Mouse (Mus musculus) urinary bladder, adult 2 months (tissue): ENCODE results near the gene Zc3h18. TPM values are rescaled to one million over a fixed set of nuclear protein-coding genes. Genes with fewer than 3 reads are reported as not detected.
A peak's percentile ranks its signal among the peaks of the same experiment; 100 is the strongest.

Experiments
- DNase-seq: peaks from one replicate; pipeline ENCODE4 v3.0.0; 2022; ENCODE audit warnings: low spot score
- polyA plus RNA-seq: library from polyadenylated mRNA; depleted of rRNA; stranded (reverse); fragments of >200 nt; gene quantifications from 2 replicates; pipeline ENCODE4 v1.2.3, GENCODE M21; 2012

Zc3h18 gene
- polyA plus RNA-seq, 1 experiment, result 26.4 TPM

DNA sequence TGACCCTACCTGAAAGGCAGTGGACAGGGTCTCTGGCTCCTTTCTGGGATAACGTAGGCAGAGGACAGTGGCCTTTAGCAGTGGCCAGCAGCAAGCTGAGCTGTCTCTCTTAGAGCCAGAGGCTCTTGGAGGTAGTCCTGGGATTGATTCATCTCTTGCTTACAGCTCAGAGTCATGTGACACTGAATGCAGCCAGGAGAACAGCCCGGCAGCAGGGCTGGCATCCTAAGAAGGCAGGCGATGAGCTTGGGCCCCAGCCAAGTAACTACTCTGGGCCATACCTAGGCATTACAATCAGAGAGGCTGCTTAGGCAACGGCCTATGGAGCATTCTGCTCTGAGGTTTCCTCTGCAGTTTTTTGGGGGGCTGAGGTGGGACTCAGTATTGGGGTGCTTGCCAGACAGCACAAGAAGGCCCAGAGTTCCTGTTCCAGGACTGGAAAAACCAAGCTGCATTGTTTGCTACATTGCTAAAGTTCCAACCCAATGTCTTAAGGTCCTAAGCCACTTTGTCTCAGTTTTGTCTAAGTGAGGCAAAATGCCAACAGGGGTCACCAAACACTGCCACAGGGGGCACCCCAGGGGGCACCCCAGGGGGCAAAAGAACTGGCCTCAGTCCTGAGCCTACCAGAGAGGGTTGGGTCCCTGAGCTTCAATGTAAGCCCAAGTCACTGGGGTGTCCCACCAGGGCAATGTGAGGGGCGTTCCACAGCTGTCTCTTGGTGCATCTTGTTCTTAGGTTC lies 28.4 kb upstream of the Zc3h18 start:
- DNase-seq, result no peak

DNA sequence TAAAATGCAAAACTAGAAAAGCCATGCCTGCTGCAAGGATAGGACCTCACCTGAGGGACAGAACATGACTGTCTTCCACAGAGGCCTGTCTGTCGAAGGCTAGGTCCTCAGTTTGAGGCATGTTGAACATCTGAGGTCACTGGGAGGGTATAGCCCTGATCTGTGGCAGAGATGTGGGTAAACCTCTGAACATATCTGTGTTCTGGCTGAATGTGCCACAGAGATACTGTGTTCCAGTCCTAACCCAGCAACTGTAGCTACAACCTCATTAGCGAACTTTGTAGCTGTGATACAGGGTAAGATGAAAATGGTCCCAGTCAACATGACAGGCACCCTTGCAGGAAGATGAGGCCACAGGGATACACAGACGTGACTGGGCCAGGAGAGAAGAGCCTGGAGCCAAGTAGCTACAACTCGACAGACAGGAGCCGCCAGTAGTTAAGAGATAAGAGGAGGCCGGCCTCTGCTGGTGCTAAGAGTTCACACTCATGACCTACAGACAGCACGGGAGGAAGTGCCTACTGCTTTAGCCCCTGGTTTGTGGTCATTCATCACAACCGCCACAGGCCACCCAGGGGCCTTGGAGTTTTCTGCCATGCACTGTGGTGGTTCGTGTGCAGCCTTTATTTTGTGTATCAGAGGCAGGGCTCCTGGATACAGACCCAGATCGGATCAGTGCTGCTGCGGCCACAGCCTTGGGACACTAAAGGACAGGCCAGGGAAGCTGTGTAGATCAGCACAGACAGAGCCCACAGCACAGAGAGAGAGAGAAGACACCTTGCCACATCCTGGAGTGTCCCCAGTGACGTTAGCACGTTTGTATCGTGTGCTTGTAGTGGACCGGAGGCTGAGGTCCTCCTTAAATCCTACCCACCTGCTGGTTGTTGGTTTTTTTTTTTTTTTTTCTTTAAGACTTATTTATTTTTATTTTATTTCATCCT lies 26.8 kb upstream of the Zc3h18 start:
- DNase-seq, result no peak

DNA sequence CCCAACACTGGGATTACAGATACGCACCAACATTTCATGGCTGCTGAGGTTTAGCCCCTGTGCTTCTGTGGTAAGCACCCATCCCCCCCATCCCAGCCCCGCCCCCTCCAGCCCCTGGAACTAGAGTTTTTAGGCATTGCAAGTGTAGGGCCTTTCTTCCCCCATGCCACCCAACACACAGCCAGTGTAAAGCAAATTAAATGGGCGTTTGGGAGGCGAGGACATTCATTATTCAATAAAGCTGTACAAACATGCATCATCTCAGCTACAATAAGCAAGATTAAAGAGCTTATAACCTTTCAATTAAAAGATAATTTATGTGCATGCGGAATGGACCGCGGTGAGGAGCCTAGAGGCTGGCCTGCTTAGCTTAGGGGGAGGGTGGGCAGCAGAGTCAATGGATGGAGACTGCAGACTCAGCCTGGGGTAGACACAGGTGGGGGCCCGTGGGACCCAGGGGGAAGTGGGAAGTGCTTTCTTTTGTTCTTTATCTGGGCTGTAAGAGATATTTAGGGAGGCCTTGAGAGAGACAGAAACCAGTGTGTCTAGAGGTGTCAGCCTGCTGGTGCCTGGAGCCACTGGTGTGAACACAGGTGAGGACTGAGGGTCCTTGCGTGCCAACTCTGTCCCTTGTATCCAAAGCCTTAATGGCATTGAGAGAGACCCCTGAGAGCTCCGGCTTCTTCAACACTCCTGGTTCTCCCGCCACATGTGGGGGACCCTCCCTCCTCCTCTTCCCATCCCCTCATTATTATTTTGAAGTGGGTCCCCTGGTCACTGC lies 25.9 kb upstream of the Zc3h18 start:
- no peak for DNase-seq

DNA sequence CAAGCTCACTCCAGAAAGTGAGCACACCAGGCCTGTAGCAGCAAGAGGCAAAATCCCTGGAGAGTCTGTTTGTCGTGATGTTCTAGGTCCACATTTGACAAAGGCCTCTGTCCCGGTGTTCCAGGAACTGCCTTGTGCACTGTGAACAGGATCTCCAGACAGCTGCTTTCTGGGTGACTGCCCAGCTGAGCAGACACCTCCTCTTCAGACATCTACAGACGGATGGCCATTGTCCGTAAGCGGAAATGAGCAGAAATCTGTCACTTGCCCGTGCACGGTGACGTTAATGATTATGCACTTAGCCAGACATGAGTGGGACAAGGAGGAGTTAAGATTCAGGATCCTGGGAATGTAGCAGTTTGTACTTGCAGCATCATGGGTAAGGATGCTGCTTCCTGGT lies 22.3 kb upstream of the Zc3h18 start:
- DNase-seq, result no peak

DNA sequence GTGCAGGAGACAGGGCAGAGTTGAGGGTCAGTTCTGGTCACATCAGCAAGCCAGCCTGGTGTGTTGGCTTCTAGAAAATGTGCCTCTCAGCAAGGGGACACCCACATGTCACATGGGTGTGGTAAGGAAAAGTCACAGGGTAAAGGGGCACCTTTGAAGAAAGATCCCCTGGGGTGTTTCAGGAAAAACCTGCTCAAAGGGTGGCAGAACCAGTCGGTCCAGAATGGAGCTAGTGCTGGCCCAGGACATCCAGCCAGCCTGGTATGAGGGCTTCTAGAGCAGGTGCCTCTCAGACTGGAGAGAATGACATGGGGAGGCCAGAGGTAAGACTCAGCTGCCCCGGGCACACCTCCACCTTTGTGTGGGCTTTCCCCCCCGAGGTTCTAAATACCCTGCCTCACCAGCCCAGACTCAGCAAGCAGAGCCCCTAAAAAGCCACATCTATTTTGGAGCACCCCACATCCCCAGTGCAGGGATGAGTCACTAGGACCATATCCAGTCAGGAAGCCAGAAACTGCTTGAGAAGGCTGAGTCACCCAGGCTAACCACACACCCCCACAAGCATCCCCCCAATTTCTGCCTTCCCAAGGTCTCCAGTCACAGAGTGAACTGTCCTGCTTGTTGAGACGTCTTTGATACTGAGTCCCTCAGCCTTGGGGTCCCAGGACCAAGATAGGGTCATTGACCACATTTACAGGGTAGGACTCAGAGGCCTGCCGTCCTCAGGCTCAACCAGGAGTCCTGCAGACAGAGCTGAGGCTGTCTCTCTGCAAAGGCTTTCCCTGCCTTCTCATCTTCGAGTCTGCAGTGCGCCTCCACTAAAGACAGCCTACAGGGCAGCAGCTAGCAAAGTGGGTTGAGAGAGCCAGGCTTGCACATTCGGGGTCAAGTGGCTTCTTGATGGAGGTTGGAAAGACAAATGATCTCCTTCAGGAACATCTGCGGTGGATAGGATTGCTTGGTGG lies 20.5 kb upstream of the Zc3h18 start:
- no peak for DNase-seq

DNA sequence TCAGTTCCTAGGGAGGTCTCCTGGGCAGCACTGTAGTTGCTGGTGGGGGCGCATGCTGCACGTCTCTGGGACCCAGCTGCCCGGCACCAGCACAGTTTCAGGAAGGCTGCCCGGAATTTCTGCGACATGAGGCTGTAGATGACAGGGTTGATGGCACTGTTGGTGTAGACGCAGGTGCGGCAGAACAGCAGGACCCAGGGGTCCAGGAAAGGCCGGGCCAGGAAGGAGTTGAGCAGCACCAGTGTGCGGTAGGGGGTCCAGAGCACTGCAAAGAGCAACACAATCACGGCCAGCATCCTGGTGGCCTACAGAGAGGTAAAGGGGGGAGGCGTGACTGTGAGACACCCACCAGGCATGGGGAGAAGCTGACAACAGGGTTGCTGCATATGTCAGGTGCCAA lies 19.2 kb upstream of the Zc3h18 start:
- no peak for DNase-seq

DNA sequence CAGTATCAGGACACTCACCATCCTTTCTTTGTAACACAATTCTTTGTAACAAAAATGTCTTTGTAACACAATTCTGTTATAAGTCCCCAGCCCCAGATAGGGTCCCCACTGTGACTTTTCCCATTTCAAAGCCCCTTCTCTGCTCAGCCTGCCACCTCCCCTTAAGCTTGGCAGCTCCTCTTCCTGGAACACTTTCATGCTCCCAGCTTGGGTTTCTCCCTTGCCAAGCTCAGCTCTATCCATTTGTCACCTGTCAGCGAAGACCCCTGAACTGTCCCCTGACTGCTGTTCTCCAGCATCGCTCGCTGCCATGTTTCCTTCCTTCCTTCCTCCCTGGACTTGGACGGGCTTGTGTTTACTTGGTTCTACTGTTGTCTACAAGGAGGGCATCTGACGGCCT lies 18.8 kb upstream of the Zc3h18 start:
- DNase-seq, result no peak

DNA sequence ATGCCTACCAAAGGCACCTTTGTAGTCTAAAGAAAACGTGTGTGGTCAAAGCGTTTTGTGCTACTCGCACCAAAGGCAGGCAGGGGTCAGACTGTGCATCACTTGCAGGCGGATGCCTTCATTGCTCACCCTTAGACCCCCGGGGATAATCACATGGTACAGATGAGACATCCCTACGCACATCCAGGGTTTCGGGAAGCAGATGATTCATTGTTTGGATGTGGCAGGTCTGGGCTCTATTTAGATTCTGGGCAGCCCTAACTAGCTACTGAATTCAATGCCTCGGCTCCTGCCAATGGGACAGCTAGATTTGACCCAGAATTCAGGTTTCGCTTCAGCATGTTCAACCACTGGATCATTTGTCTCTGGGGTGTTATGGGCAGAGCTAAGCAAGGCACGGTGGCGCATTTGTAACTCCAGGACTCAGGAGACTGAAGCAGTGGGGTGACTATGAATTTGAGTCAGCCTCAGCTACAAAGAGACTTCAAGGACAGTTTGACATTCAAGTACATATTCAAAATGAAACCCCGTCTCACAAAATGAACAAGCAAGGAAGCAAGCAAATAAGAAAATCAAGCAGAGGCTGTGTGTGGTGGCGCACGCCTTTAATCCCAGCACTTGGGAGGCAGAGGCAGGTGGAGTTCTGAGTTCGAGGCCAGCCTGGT lies 17.2 kb upstream of the Zc3h18 start:
- DNase-seq, result no peak

DNA sequence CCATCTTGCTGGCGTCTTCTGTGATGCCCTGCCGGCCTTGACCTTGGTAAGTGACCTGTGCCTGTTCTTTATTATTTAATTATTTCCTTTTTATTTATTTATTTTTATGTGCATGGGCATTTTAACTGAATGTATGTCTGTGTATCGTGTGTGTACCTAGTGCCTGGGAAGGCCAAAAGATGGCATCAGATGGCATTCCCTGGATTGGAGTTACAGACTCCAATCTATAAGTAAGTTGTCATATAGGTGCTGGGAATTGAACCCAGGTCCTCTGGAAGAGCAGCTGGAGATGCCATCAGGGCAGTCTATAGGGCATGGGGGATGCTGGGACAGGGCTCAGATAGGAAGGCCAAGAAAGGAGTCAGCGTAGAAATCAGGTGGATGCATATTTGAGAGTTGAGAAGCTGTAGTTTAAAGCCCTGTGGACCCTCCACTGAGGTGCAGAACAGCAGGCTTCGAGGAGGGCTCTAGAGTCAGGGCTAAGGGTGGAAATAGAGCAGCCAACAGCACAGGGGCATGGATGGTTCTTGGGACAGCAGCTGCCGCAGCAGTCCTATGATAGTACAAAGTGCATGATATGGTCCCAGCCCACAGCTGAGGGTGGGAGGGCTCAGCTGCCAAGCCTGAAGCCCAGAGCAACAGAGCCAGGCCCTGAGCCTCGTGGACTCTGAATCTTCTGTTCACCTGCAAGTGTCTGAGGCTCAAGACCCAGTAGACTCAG lies 15.6 kb upstream of the Zc3h18 start, which contains the start of gene Trhr2:
Gene Trhr2, minus strand, starts transcription at position 51 of the 721 bp plus-strand sequence.
- no peak for DNase-seq

DNA sequence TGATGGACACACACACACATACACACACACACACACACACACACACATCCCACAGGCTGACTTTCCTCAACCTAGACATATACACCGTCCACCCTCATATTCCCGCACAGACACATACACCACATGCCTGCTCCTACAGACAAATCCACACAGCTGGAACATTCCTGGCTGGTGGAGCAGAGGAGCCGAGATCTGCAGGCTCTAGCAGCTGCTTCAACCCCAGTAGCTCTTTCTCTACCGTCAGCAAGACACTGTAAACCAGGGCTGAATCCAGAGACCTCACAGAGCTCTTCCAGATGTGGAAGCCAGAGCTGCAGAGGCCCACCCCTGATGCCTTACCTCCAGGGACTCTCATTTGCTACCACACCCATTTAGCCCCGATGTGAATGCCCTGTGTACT lies 14.1 kb upstream of the Zc3h18 start:
- no peak for DNase-seq

DNA sequence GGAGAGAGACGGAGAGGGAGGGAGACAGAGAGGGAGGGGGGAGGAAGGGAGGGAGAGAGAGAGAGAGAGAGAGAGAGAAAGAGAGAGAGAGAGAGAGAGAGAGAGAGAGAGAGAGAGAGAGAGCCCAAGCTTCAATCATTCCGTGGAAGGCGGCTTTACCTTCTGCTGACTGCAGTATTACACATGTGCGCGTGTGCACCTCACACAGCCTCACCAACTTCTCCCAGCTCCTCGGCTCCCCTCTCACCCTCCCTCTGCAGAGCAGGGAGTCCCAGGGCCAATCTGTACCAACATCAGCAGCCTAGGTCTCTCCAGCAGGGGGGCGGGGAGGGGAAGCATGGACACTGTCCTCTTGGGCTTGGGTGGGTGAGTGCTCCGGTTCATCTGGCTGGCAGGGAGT lies 13.4 kb upstream of the Zc3h18 start:
- no peak for DNase-seq

DNA sequence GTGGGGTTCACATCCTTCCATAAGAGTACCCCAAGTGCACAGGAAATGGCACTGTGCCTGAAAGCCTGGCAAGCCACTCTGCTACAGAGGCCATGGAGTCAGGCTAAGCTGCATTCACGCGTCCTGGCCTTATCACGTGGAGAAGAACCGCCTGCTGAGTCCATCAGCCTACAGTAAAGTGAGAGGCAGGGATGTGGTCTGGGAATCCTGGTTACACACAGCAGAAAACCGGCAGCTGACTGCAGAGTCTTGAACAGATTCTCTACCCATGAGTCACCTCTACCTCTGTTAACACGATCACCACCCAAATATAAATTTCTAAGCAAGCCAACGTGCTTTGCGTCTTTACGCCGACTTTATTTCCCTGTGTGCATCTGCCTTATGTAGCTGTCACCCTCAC lies 7.9 kb upstream of the Zc3h18 start:
- no peak for DNase-seq

DNA sequence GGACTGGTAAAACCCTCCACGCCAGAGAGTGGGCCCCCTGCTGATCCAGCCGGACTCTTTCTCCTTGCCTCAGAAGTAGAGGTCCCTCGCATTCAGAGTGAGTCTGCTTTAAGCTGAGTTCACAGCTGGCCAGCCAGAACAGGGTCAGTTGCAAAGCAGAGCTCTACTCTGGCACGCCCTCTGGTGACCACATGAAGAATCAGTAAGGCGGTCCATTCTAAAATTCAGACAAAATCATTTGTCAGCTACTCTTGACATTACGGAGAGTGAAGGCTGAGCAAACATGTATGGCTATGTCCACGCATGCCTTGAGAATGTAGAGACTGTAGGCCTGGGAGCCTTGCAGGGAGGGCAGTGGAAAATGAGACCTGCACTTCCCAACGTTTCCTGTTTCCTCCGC lies 6.7 kb upstream of the Zc3h18 start:
- DNase-seq, result peak; percentile 55

DNA sequence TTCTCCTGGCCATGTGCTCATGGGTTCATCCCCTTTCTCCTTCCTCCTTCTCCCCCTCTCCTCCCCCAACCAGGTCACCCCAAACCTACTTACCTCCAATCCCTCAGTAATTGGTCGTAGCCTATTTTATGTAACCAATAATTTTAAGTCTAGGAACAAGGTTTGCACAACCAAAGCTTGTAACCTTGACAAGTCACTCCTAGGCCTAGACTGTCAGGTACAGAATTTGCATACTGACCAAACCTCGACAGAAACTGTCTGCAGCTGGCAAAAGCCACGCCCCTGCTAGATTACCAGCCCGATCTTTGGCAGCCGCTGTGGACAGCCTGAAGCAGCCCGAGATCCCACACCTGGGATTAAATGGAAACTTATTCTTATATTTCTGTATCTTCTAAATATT lies 4.7 kb upstream of the Zc3h18 start:
- no peak for DNase-seq

DNA sequence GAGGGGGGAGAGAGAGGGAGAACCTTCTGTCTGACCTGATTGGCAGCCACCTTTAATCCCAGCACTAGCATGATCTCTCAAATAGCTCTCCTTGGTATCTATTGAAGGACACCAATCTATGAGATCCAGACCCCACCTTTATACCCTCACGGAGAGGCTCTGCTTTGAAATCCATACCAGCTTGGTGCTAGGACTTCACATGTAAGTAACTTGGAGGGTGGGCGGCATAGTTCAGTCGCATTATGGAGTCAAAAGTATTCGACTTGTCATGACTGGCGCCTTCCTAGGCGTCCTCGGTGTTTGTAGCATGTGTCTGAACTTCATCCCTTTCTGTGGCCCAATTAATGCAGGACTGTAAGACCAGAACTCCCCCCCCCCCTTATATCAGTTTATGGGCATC lies 1.1 kb upstream of the Zc3h18 start:
- no peak for DNase-seq

DNA sequence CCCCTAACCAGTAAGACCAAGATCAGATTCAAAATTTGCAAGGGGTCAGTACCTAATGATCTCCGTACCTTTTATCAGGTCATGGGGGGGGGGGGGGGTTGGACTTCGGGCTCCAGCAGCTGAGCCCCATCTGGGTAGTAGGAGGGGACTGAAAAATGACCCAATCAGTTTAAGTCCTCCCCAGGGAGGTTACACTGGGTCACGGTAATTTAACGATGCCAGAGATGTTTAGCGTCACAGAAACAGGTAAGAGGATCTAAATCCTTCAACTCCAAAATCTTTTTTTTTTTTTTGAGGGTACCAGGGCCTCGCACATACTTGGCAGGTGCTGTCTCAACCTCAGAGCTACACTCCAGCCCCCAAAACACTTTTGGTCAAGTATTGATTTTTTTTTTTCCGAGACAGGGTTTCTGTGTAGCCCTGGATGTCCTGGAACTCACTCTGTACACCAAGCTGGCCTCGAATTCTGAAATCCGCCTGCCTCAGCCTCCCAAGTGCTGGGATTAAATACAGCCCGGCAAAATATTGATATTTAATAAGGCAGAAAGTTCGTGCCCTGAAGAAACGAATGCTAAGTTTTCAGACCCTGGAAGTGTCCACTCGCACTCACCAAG lies 551 bp upstream of the Zc3h18 start:
- DNase-seq, result no peak

DNA sequence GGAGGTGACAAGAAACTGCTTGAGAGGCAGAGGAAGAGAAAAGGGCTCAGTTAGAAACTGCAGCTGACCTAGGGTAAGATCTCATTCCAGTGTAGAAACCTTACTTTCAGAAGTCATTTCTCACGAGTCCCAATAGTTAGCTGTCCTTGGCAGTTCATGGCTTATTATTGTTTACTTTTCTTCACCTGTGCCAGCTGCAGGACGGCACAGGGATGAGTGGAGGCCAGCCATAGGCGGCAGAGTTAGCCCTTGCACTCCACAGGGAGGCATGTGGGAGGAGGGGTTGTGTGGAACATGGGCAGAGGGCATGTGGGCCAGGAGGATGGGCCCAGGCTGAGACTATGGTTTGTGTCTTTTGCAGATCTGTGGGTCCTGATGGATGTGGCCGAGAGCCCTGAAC lies 6.6 kb downstream of the Zc3h18 start:
- no peak for DNase-seq

DNA sequence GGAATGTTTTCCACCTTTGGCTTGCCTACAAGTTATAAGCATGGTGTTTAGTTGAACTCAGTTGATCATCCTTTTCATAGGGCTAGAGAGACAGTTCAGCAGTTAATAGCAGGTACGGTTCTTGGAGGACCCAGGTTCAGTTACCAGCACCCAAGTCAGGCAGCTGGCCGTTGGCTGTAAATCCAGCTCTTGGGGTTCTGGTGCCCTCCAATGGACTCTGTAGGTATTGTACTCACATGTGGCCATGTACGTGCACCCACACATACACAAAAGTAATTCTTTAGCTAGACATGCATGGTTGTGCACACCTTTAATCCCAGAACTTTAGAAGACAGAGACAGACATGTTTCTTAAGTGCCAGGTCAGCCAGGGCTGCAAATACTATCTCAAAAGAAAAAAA lies 12.9 kb downstream of the Zc3h18 start:
- no peak for DNase-seq

DNA sequence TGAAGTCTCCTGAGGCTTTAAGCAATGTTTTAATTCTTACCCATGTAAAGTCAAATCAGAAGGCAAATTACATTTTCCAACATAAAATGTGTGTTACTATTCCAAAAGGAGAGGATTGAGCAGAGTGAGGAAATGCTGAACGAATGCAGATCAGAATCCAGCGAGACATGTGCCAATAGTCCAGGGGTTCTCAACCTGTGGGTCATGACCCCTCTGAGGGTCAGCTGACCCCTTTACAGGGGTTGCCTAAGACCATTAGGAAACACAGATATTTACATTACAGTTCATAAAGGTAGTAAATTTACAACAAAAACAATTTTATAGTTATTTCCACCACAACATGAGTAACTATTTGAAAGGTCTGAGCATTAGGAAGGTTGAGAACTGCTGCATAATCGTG lies 14.3 kb downstream of the Zc3h18 start:
- DNase-seq, result no peak
